Mouse (Mus musculus): Measurements from ENCODE around the gene Mtap. TPM values are rescaled to one million over a fixed set of nuclear protein-coding genes. Genes with fewer than 3 reads are reported as not detected.
A peak's percentile ranks its signal among the peaks of the same experiment; 100 is the strongest.

Mtap gene
- polyA plus RNA-seq, 1 experiment from 2014 or later = 16.1 TPM

DNA sequence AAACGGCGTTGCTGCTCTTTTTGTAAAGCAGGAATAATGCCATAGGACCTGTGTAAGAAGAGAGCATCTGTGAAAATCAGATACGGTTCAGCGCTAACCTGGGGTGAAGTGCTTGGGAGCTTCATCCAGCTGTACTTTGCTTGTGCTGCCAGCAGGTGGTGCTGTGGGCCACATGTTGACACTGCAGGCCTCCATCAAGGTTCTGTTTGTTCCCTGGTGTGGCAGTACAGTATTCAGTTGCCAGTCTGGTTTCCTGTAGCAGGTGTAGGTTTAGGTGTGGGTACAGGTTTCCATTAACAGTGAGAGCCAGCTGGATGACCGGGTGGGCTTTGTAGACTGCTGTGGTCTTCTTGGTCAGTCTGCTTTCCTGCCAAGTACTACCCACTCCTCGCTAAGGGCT, 8.5 kb downstream of the Mtap start:
- Histone ChIP-seq H3K9ac (replicated peaks; ENCODE audit: low read depth) (no peak overlapping the region), H3K4me3 (ENCODE audit: low read depth, low read length) (no peak overlapping the region), H3K4me2 (replicated peaks; ENCODE audit: low read depth, low read length) (no peak overlapping the region), H3K36me3 (ENCODE audit: insufficient read depth, low read length) (no peaks in the 10 kb centered on the region), H3K27ac (ENCODE audit: low read length) (no peak overlapping the region), H3K4me1 (ENCODE audit: insufficient read depth, low read depth, low read length) (no peaks in the 10 kb centered on the region), H3K27me3 (replicated peaks; ENCODE audit: insufficient read depth, low read length) (no peaks in the 10 kb centered on the region), H3K9me3 (ENCODE audit: low read length) (no peaks in the 10 kb centered on the region)
- DNase-seq (ENCODE audit: low spot score) (peak; percentile 73), ATAC-seq (peak; percentile 62)
- 39% methylated on average over 6 of the region's 6 CpGs for WGBS
- TF ChIP-seq EP300 (IDR thresholded peaks at IDR 0.05) = no peak
- peak; percentile 95 for TF ChIP-seq CTCF (IDR thresholded peaks at IDR 0.05)

- Histone ChIP-seq H3K4me2 (replicated peaks; ENCODE audit: low read depth, low read length) (no peak overlapping the region), H3K4me1 (ENCODE audit: insufficient read depth, low read depth, low read length) (no peaks in the 10 kb centered on the region), H3K9me3 (ENCODE audit: low read length) (no peaks in the 10 kb centered on the region), H3K27ac (ENCODE audit: low read length) (no peak overlapping the region), H3K9ac (replicated peaks; ENCODE audit: low read depth) (no peak overlapping the region), H3K36me3 (ENCODE audit: insufficient read depth, low read length) (no peaks in the 10 kb centered on the region), H3K27me3 (replicated peaks; ENCODE audit: insufficient read depth, low read length) (no peaks in the 10 kb centered on the region), H3K4me3 (ENCODE audit: low read depth, low read length) (no peak overlapping the region)
- no peak for ATAC-seq
- peak; percentile 76 for DNase-seq (ENCODE audit: low spot score)
- WGBS = 36% methylated on average over 3 of the region's 3 CpGs
- TF ChIP-seq EP300 (IDR thresholded peaks at IDR 0.05) (no peak), CTCF (IDR thresholded peaks at IDR 0.05) (peak; percentile 76)
Observed at GRCm38 (mm10) chr4:89146291-89146690, 9.4 kb downstream of the Mtap start.

DNA sequence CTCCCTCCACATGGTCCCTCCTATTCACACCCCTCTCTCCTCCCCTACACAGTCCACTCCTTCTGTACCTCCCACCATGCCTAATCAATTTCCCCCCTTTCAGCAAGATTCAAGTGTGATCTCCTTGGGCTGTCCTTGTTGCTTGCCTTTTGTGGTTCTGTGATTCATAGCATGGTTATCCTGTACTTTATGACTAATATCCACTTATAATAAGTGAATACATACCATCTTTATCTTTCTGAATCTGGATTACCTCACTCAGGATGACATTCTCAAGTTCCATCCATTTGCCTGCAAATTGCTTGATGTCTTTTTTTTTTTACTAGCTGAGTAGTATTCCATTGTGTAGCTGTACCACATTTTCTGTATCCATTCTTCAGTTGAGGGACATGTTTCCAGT, 12.3 kb downstream of the Mtap start:
- Histone ChIP-seq H3K9me3 (ENCODE audit: low read length) (no peaks in the 10 kb centered on the region), H3K36me3 (ENCODE audit: insufficient read depth, low read length) (no peaks in the 10 kb centered on the region), H3K4me1 (ENCODE audit: insufficient read depth, low read depth, low read length) (no peaks in the 10 kb centered on the region), H3K27ac (ENCODE audit: low read length) (no peak overlapping the region), H3K4me2 (replicated peaks; ENCODE audit: low read depth, low read length) (no peak overlapping the region), H3K4me3 (ENCODE audit: low read depth, low read length) (no peak overlapping the region), H3K27me3 (replicated peaks; ENCODE audit: insufficient read depth, low read length) (no peaks in the 10 kb centered on the region), H3K9ac (replicated peaks; ENCODE audit: low read depth) (no peak overlapping the region)
- no peak for DNase-seq (ENCODE audit: low spot score)
- TF ChIP-seq CTCF (IDR thresholded peaks at IDR 0.05) (no peak), EP300 (IDR thresholded peaks at IDR 0.05) (no peak)
- no peak for ATAC-seq

DNA sequence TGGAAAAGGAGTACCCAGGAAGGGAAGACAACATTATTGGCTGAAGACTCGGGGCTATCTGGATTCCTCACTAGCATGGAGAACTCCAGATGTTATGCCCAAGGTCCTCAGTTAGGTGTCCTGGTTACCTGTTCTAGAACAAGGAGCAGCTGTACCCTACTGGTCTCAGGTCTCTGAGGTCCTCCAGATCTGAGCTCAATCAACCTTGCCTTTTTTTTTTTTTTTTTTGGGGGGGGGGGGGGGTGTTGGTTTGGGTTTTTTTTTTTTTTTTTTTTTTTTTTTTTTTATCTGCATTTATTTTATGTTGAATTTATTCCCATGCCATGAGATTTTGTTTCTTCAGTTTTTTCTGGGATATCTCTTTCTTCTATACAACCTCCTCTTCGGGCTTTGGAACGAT, 24.5 kb downstream of the Mtap start:
- no peaks in the 10 kb centered on the region for H3K9me3 ChIP-seq (ENCODE audit: low read length)
- no peak overlapping the region for H3K27ac ChIP-seq (ENCODE audit: low read length)
- no peaks in the 10 kb centered on the region for H3K36me3 ChIP-seq (ENCODE audit: insufficient read depth, low read length)
- no peak overlapping the region for H3K4me3 ChIP-seq (ENCODE audit: low read depth, low read length)
- no peak overlapping the region for H3K9ac ChIP-seq (replicated peaks; ENCODE audit: low read depth)
- no peaks in the 10 kb centered on the region for H3K4me1 ChIP-seq (ENCODE audit: insufficient read depth, low read depth, low read length)
- DNase-seq (ENCODE audit: low spot score) (no peak), ATAC-seq (no peak)
- TF ChIP-seq CTCF (IDR thresholded peaks at IDR 0.05) (no peak), EP300 (IDR thresholded peaks at IDR 0.05) (no peak)
- H3K4me2 ChIP-seq (replicated peaks; ENCODE audit: low read depth, low read length) = no peak overlapping the region
- H3K27me3 ChIP-seq (replicated peaks; ENCODE audit: insufficient read depth, low read length) = no peaks in the 10 kb centered on the region
- 89% methylated on average over 3 of the region's 3 CpGs for WGBS

GRCm38 (mm10) chr4:89162496-89162895, 25.6 kb downstream of the Mtap start:
- H3K4me2 ChIP-seq (replicated peaks; ENCODE audit: low read depth, low read length) = no peak overlapping the region
- H3K4me3 ChIP-seq (ENCODE audit: low read depth, low read length) = no peak overlapping the region
- no peaks in the 10 kb centered on the region for H3K9me3 ChIP-seq (ENCODE audit: low read length)
- no peak for TF ChIP-seq CTCF (IDR thresholded peaks at IDR 0.05)
- no peak for TF ChIP-seq EP300 (IDR thresholded peaks at IDR 0.05)
- no peak for DNase-seq (ENCODE audit: low spot score)
- no peaks in the 10 kb centered on the region for H3K36me3 ChIP-seq (ENCODE audit: insufficient read depth, low read length)
- H3K27me3 ChIP-seq (replicated peaks; ENCODE audit: insufficient read depth, low read length) = no peaks in the 10 kb centered on the region
- no peaks in the 10 kb centered on the region for H3K4me1 ChIP-seq (ENCODE audit: insufficient read depth, low read depth, low read length)
- no peak overlapping the region for H3K9ac ChIP-seq (replicated peaks; ENCODE audit: low read depth)
- WGBS = 39% methylated on average over 5 of the region's 5 CpGs
- no peak overlapping the region for H3K27ac ChIP-seq (ENCODE audit: low read length)
- no peak for ATAC-seq

GRCm38 (mm10) chr4:89163613-89164012, 26.7 kb downstream of the Mtap start:
- no peak for TF ChIP-seq EP300 (IDR thresholded peaks at IDR 0.05)
- TF ChIP-seq CTCF (IDR thresholded peaks at IDR 0.05) = no peak
- no peak overlapping the region for H3K9ac ChIP-seq (replicated peaks; ENCODE audit: low read depth)
- no peak overlapping the region for H3K4me2 ChIP-seq (replicated peaks; ENCODE audit: low read depth, low read length)
- WGBS = 93% methylated on average over 8 of the region's 8 CpGs
- no peaks in the 10 kb centered on the region for H3K4me1 ChIP-seq (ENCODE audit: insufficient read depth, low read depth, low read length)
- no peak overlapping the region for H3K27ac ChIP-seq (ENCODE audit: low read length)
- no peak overlapping the region for H3K4me3 ChIP-seq (ENCODE audit: low read depth, low read length)
- DNase-seq (ENCODE audit: low spot score) (no peak), ATAC-seq (no peak)
- no peaks in the 10 kb centered on the region for H3K27me3 ChIP-seq (replicated peaks; ENCODE audit: insufficient read depth, low read length)
- H3K36me3 ChIP-seq (ENCODE audit: insufficient read depth, low read length) = peaks cover 5% of the 10 kb centered on the region; the same call in 1 of the 2 replicates
- H3K9me3 ChIP-seq (ENCODE audit: low read length) = no peaks in the 10 kb centered on the region

GRCm38 (mm10) chr4:89164681-89165080, 27.8 kb downstream of the Mtap start:
- ATAC-seq (no peak), DNase-seq (ENCODE audit: low spot score) (no peak)
- Histone ChIP-seq H3K27me3 (replicated peaks; ENCODE audit: insufficient read depth, low read length) (no peaks in the 10 kb centered on the region), H3K9ac (replicated peaks; ENCODE audit: low read depth) (no peak overlapping the region), H3K4me1 (ENCODE audit: insufficient read depth, low read depth, low read length) (no peaks in the 10 kb centered on the region), H3K36me3 (ENCODE audit: insufficient read depth, low read length) (peaks cover 5% of the 10 kb centered on the region; the same call in 1 of the 2 replicates), H3K27ac (ENCODE audit: low read length) (no peak overlapping the region), H3K9me3 (ENCODE audit: low read length) (no peaks in the 10 kb centered on the region), H3K4me3 (ENCODE audit: low read depth, low read length) (no peak overlapping the region), H3K4me2 (replicated peaks; ENCODE audit: low read depth, low read length) (no peak overlapping the region)
- TF ChIP-seq CTCF (IDR thresholded peaks at IDR 0.05) (no peak), EP300 (IDR thresholded peaks at IDR 0.05) (no peak)
- 87% methylated on average over 2 of the region's 2 CpGs for WGBS
